Mouse (Mus musculus): ENCODE data around the gene Gck.
"Not testable (repeated sequence)": the region's sequence is repeated elsewhere in the genome, so short reads cannot be mapped to it uniquely, and the experiment has no call there.

DNA sequence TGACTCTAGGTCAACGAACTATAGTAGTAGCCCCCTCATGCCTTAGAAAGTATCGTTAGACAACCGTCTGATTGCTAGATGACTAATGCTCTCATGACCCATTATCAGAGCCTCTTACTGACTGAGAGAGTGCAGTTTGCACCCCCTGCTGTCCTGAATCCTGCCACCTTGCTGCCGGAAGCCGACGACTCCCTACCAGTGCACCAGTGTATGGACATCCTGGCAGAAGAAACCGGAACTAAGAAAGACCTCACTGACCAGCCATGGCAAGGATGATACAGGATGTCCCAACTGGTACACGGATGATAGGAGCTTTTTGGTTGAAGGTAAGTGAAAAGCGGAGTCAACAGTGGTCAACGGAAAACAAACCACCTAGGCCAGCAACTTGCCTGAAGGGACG is 15.3 kb downstream of the Gck start:
- not testable (repeated sequence) for TF ChIP-seq CTCF (IDR thresholded peaks at IDR 0.05; ENCODE audit: low read depth, low read length); POLR2A (IDR thresholded peaks at IDR 0.05; ENCODE audit: insufficient read depth, low read length); EP300 (IDR thresholded peaks at IDR 0.05; ENCODE audit: insufficient read depth, low read depth, low read length)

Measured in ES-Bruce4 (cell line).